Mouse (Mus musculus) adipose tissue, adult 10 weeks (tissue): ENCODE data around the gene Pacsin3. TPM values are rescaled to one million over a fixed set of nuclear protein-coding genes. Genes with fewer than 3 reads are reported as not detected.

Experiments
- polyA plus RNA-seq: library from polyadenylated mRNA; stranded (reverse); fragments of 350-450 nt; fragmentation: Illumina TruSeq; extraction: RNeasy Lipid Tissue Mini Kit (QIAGEN cat#74804); gene quantifications from one replicate; pipeline ENCODE4 v1.2.3, GENCODE M21; 2014; ENCODE audit warnings: low read depth, low replicate concordance

Gene Pacsin3
- 45.0 TPM for polyA plus RNA-seq

GRCm38 (mm10) chr2:91255661-91256150, at the start of gene Pacsin3:
Gene Pacsin3 (plus strand): TSS chr2:91255954.

DNA sequence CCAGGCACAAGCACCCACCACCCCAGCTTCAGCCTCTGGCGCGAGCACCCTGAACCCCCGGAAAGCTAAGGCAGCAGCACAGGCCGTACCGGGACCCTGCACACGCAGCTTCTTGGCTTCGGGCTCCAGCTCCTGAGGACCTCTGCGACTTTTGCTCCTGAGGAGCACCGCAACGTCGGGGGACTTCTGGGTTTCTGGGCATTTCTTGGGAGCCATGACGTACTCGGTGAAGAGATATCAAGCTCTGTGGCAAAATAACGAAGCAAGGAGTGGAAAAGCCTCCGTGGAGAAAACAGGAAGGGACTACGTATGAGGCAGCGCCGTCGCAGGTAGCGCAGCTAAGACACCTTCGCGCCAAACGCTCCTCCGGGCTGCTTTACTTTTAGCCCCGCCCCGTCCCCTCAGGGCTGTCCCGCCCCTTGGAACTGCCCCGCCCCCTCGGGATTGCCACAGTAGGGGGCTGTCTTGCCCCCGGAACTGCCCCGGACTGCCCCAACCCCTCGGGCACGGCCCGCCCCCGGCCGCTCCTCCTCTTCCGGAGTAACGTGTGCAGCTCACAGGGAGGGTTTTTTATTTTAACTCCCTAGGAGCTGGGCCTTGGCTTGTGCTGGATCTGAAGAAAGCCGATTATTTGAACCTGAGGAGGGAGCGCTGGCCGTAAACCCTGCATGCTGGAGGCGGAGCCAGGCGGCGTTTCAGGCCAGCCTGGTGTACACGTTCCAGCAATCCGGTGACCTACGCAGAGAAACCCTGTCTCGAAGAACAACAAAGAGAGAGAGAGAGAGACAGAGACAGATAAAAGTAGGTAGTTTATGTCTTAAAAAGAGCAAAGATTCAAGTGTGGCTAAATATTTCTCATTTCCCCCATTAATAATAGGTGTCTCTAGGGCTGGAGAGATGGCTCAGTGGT, 18.9 kb upstream of the Pacsin3 start, which contains the start of gene Ddb2:
Ddb2 (minus strand) TSS at position 382 of the 910 bp plus-strand sequence.

DNA sequence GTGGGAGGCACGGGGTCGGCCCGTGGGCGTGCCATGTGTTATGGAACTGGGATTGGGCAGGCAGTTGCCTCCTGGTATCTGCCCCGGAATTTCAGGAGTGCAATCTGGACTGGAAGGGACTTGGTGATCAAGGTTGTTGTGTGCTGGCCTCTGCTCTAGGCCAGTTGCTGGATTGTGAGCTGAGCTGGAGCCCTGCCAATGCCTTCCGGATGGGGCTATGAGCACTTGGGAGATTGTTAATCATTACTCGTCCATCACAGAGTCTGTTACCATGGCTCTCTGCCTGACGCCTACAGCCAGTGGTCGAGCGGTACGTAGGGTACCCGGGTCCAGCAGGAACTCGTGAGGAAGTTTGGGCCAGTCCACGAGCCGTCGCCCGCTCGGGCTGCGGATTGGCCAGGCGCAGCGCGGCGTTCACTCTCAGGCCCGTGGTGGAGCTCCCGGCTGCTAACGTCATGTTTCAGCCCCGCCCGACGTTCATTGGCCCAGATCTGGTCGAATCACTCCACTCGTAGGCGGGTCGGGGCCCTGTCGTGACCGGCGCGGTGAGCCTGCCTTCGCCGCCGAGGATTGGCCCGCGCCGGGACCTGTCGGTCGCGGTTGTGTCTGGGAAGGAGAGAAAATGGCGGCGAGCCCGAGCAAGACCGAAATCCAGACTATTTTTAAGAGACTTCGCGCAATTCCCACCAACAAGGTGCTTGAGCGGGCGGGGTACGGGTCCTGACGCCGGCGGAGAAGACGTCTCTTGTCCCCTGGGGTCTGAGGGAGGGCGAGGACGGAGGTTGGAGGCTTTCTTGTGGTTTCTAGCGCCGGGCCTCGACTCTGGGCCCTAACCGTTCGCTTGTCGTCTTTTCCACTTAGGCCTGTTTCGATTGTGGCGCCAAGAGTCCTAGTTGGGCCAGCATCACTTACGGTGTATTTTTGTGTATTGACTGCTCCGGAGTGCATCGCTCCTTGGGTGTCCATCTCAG, 9.2 kb downstream of the Pacsin3 start, which contains the start of gene Arfgap2:
Arfgap2 (plus strand) TSS at position 264 of the 971 bp plus-strand sequence.

Other genes starting within 250 kb of the Pacsin3 start
- gene Rapsn, start 220.3 kb upstream of the Pacsin3 start, polyA plus RNA-seq: not detected
- 158 TPM for gene Psmc3, start 201.9 kb upstream of the Pacsin3 start, polyA plus RNA-seq
- 41.0 TPM for gene Slc39a13, start 185.5 kb upstream of the Pacsin3 start, polyA plus RNA-seq
- 15.1 TPM for gene Spi1, start 173.6 kb upstream of the Pacsin3 start, polyA plus RNA-seq
- 0.09 TPM for gene Mybpc3, start 137.8 kb upstream of the Pacsin3 start, polyA plus RNA-seq
- 23.2 TPM for gene Madd, start 72.1 kb upstream of the Pacsin3 start, polyA plus RNA-seq
- 35.6 TPM for gene Nr1h3, start 53.1 kb upstream of the Pacsin3 start, polyA plus RNA-seq
- 27.0 TPM for gene Acp2, start 53.1 kb upstream of the Pacsin3 start, polyA plus RNA-seq
- 20.7 TPM for gene Ddb2, start 19.0 kb upstream of the Pacsin3 start, polyA plus RNA-seq
- 55.6 TPM for gene Arfgap2, start 9.0 kb downstream of the Pacsin3 start, polyA plus RNA-seq
- 18.8 TPM for gene 1110051M20Rik, start 188.8 kb downstream of the Pacsin3 start, polyA plus RNA-seq
- gene Lrp4, start 201.6 kb downstream of the Pacsin3 start, polyA plus RNA-seq: 13.6 TPM